Mouse (Mus musculus) adrenal gland, postnatal 4 days (tissue): ENCODE data around the gene Pold4. TPM values are rescaled to one million over a fixed set of nuclear protein-coding genes. Genes with fewer than 3 reads are reported as not detected.

Experiments used
- DNase-seq, 2 experiments: peaks; one replicate each; pipeline ENCODE4 v3.0.0; 2021 to 2022; ENCODE audit warnings: low spot score in 2 of 2, mixed read lengths in 2 of 2
- total RNA-seq, 2 experiments: library from RNA; stranded (reverse); gene quantifications; 2 replicates each; pipeline ENCODE4 v1.2.3; 2021

Pold4 gene
- total RNA-seq, 2 experiments from 2014 or later = 32.7 to 34.3 TPM

- no peak for DNase-seq
Observed at GRCm38 (mm10) chr19:4203604-4204326, 27.9 kb upstream of the Pold4 start.

DNA sequence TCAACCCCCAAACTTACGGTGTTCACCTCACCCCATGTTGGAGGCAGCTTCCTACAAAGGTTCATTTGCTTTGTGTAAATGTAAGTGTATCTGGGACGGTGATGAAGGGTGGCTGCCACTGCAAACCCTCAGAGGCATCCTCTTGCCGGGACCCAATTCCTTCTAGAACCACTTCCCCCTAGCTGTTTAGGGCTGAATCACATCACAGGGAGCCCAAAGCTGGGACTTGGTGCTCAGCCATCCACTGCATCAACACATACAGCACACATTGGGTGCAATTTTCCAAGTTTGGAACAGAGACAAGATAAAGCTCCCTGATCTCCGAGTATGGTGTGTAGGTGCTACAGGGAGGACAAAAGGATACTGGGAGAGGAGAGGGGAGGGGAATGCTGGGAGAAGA, 26.8 kb upstream of the Pold4 start:
- DNase-seq = no peak

DNA sequence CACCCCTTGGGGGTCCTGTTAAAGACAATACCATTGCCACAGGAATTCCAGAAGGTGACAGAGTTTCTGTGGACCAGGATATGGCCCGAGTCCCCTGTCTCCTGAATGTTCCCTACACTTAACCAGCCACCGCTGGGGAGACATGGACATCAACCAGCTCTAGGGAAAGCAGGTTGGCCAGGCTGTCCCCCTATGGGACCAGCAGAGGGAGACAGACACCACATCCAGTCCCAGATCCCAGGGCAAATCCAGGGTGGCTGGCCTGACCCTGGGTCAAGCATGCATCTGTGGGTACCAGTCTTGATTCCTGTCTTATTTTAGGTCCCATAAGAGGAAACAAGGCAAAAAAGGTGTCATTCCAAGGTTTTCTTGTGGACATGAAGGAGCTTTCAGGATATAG, 24.7 kb upstream of the Pold4 start:
- peak in 1 of 2 experiments; percentile 64 for DNase-seq

DNA sequence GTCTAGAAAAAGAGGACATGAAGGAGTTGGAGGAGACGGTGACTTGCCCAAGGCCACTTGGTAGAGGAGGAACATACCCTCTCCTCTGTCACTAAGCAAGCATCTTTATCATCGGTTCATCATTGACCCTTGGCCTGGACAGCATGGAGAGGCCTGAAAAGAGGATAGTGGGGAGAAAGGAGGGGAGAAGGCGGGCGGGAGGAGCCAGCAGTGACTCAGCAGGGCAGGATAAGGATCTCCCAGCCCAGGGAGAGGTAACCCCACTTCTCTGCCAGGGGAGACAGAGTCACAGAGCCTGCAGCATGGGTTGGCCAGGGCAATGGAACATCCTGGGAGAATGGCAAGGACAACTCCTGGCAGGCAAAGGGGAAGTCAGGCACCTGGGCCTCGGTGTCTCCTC, 23.1 kb upstream of the Pold4 start:
- no peak for DNase-seq

- DNase-seq = no peak
Observed at GRCm38 (mm10) chr19:4211891-4212588, 19.7 kb upstream of the Pold4 start.

DNA sequence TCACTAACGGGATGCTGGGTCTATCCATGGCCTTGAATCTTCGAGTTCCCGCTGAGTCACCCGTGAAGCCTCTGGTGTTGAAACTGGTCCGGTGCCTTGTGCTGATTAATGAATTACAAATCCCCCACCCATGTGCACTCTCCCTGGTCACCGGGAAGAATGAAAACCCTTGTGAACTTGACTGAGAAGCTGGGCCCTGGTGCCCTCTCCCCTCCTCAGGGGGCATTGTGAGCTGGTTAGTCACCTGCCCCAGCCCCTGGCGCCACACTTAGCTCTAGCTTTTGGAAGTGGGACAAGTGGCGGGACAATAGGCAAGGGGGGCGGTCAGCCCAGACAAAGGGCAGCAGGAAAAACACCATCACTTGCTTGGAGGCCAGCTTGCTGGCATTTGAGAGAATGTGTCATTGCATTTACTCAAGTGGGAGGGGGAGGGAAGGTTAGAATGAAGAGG, 18.1 kb upstream of the Pold4 start:
- no peak for DNase-seq

DNA sequence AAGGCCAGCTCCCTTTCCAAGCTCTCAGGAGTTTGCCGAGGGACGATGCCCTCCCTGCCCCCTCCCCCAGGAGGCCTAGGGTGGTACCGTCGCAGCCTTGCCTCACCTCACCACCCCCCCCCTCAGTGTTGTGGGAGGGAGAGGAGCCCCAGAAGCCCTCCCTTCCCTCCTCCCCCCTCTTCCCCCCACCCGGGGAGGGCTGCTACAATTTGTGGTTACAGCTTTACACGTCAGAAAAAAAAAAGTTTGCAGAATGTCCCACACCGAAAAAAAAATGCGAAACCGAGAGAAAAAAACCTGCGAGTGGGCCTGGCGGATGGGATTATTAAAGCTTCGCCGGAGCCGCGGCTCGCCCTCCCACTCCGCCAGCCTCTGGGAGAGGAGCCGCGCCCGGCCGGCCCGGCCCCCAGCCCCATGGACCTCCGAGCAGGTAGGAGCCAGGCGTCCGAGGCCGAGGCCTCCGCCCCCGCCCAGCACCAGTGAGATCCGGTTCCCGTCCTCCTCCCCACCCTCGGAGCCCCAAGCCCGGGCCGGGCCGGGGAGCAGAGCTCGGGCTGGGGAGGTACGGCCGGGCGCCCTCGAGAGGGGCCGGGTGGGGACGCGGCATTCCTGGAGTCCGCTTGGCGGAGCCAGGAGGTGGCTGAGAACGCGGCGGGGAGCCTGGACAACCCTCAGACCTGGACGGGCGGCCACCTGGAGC, 17.5 kb upstream of the Pold4 start, which contains the start of the genes Clcf1 and AC109138.7:
Clcf1 (plus strand) TSS at position 168 of the 700 bp plus-strand sequence.
AC109138.7 (plus strand) TSS at position 287 of the 700 bp plus-strand sequence.
- no peak for DNase-seq

DNA sequence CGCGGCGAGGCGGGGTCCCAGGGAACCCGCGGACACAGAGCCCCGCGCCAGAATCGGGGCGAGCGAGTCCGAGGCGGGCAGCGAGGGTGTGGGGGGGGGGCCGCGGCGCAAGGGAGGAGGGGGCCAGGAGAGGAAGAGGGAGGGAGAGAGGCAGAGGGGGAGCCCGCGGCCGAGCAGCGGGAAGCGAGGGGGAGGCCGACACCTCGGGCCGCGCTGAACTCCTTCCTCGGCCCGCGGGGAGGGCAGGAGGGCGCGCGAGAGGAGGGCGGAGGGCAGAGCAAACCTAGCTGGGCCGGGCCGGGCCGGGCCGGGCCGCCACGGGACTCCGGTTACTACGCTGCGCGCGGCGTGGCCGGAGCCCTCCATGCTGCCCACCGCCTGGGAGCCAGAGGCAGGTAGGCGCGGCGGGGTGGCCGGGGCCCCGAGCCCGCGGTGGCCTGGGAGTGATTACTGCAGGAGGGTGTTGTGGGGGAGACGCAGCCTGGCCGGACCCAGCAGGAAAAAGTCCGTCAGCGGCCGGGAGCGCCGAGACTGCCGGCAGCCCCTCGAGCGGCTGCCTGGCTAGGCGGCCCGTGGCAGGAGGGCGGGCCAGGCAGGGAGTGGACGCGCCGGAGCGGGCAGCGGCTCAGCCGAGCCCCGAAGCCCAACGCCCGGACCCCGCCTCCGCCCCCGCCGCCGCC, 16.8 kb upstream of the Pold4 start:
- no peak for DNase-seq

DNA sequence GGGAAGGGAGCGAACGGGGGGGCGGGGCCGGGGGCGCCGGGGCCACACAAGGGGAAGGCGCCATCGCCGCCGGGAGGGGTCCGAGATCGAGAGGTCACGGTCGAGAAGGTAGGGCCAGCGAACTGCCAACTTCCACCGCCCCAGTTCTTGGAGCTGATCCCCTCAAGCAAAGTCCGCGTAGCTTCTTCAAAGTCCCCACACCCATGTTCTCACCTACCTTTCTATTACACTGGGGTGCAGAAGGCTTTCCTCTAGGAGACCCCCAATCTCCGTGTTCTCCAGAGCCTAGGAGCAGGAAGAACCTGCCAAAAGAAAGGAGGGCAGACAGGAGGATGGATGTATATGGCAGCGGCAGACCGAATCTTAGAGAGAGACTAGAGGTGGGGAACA, 16.3 kb upstream of the Pold4 start:
- no peak for DNase-seq

- DNase-seq = no peak
Observed at GRCm38 (mm10) chr19:4216041-4216685, 15.5 kb upstream of the Pold4 start.

GRCm38 (mm10) chr19:4217140-4217539, 14.6 kb upstream of the Pold4 start:
- no peak for DNase-seq

- no peak for DNase-seq
Observed at GRCm38 (mm10) chr19:4217855-4218254, 13.8 kb upstream of the Pold4 start.

DNA sequence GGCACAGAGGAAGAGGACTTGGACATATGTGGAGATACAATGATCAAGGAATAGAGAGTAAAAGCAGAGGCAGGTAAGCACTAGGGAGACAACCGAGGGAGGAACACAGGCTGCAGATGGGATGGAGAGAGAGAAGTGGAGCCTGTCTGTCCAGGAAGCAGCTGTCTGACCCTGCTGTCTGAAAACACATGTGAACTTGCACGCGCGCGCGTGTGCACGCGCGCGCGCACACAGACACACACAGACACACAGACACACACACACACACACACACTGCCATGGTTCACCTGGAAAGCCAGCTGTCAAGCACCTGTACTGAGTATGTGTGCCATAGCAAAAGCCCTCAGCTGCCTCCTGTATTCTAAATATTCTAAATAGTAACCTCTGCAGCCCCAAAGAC, 13.4 kb upstream of the Pold4 start:
- DNase-seq = no peak

GRCm38 (mm10) chr19:4218784-4219183, 12.9 kb upstream of the Pold4 start:
- DNase-seq = no peak

GRCm38 (mm10) chr19:4219943-4220342, 11.8 kb upstream of the Pold4 start:
- no peak for DNase-seq

DNA sequence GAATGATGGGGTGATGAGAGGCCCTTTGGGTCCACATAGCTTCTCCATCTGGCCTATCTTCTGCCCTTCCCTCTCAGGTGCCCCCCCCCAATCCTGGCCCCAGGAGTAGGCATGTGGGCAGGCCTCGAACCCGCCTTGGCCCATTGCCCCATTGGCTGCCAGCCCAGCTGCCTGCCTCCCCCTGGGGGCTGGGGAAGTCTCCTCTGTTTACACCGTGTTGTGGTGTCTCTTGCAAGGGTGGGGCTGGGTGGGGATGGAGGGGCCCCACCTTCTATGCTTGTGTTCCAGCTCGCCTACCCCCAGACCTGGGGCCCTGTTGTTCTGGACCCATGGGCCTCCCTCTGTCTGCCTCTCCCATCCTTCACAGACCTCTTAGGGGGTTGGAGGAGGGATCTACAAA, 11.3 kb upstream of the Pold4 start:
- DNase-seq = no peak

DNA sequence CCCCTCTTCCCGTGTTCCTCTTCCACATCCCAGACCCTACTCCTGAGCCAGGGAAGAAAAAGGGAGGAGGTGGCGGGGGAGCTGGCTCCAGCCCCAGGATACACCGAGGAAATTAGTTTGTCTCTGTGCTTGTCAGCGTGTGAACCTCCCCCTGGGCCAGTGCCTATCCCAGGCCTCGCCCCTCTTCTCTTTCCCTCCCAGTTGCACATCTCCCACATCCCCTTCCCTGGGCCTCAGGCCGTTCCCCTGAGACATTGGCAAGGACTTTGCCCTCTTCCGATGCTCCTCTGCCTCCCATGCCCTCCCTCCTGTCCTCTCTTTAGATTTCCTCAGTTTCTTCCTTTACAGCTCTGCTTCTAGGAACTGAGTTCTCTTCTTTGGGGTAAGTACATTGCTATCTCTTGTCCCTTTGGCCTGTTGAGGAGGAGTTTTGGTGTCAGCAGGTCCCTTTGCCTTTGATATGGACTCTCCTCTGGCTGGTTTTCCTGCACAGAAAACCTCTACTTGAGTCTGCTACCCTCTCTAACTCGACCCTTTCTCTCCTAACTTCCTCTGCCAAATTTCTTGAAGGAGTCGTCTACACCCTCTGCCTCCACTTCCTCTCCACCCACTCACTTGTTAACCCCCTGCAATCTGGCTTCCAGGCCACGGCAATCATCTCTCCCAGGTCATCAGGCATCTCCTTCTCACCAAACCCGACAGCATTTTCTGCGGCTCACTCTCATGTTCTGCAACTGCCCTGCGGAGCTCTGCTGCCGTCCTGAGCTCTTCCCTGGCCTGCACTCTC, 10.5 kb upstream of the Pold4 start:
- DNase-seq = no peak

- DNase-seq = no peak
Observed at GRCm38 (mm10) chr19:4222165-4222564, 9.5 kb upstream of the Pold4 start.

DNA sequence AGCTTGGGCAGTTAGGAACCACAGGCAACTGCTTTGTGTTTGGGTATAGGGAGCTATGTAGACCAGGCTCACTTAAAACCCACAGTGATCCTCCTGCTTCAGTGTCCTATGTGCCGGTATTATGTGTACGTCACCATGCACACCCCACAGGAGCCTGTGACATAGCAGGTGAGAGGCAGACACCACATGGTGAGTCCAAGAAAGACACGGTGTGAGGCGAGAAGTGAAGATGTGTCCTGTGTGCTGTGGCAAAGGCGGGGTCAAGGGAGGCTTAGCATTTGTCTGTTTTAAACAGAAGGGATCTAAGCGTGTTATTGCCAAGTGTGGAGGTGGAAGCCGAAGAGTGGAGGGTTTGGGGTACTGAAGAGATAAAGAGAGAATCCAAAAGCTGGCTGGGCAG, 4.9 kb upstream of the Pold4 start:
- no peak for DNase-seq

- DNase-seq = no peak
Observed at GRCm38 (mm10) chr19:4227446-4227845, 4.3 kb upstream of the Pold4 start.
